Mouse (Mus musculus): ENCODE measurements at regions not wholly inside any gene's neighbourhood (a gene's known extent, or its start where the extent isn't known, plus 50 kb on each side); places are given as distances from the start of the nearest gene placed in this dataset.

GRCm38 (mm10) chr3:41163767-41164166 lies 80.9 kb upstream of the Pgrmc2 start:
- no peak for TF ChIP-seq CTCF (IDR thresholded peaks at IDR 0.05; ENCODE audit: insufficient read depth, low read length)
- no peak for TF ChIP-seq POLR2A (IDR thresholded peaks at IDR 0.05; ENCODE audit: borderline replicate concordance, extremely low read depth, low read depth, low read length)
